Comparison of ENCODE assay signal across 14 mouse cellular contexts in genomic region chr3:50344411-50344810, GRCm38 (mm10).
DNase-seq lines count a peak whose midpoint lies in the region; ATAC-seq and TF ChIP-seq lines count a peak whose summit lies in the region.
"Had no signal": no experiment of that assay in that cellular context is flagged by ENCODE, and none has a peak within 500 bp of the region (broad histone marks: within the 10 kb centered on the region; RNA-seq: fewer than 3 reads in every experiment).

No protein-coding gene starts in this region.

- no peak for TF ChIP-seq EP300 in stomach, postnatal 0 days (optimal IDR thresholded peaks at IDR 0.05)

- WGBS in kidney, postnatal 0 days: 95% methylated on average over 1 of the region's 1 CpGs
- WGBS in stomach, embryonic 16.5 days: 80% methylated on average over 1 of the region's 1 CpGs
- 86% methylated on average over 1 of the region's 1 CpGs for WGBS in stomach, postnatal 0 days
- WGBS in heart, embryonic 10.5 days: 95% methylated on average over 1 of the region's 1 CpGs

- H3K9ac ChIP-seq in kidney, postnatal 0 days (ENCODE audit: low read depth, low read length): no peak overlapping the region
- no peak overlapping the region for H3K9ac ChIP-seq in stomach, embryonic 16.5 days (ENCODE audit: low read length)
- H3K9ac ChIP-seq in stomach, postnatal 0 days (ENCODE audit: low read length): no peak overlapping the region
- H3K9ac ChIP-seq: embryonic facial prominence, embryonic 13.5 days; liver, embryonic 12.5 days; midbrain, embryonic 15.5 days; stomach, embryonic 15.5 days had no signal

- no peaks in the 10 kb centered on the region for H3K9me3 ChIP-seq in kidney, postnatal 0 days (replicated peaks; ENCODE audit: low read length)
- H3K9me3 ChIP-seq in stomach, embryonic 16.5 days (replicated peaks; ENCODE audit: control insufficient read depth, low read length): no peaks in the 10 kb centered on the region
- H3K9me3 ChIP-seq in stomach, postnatal 0 days (ENCODE audit: control insufficient read depth, low read length): no peaks in the 10 kb centered on the region
- H3K9me3 ChIP-seq in heart, embryonic 10.5 days: no peaks in the 10 kb centered on the region
- H3K9me3 ChIP-seq: embryonic facial prominence, embryonic 13.5 days; liver, embryonic 12.5 days; midbrain, embryonic 15.5 days; stomach, embryonic 15.5 days had no signal

- no peak overlapping the region for H3K27ac ChIP-seq in kidney, postnatal 0 days
- H3K27ac ChIP-seq in stomach, embryonic 16.5 days (ENCODE audit: low read length): no peak overlapping the region
- H3K27ac ChIP-seq in stomach, postnatal 0 days (replicated peaks): no peak overlapping the region
- no peak overlapping the region for H3K27ac ChIP-seq in heart, embryonic 10.5 days
- H3K27ac ChIP-seq: embryonic facial prominence, embryonic 13.5 days; liver, embryonic 12.5 days; midbrain, embryonic 15.5 days; stomach, embryonic 15.5 days had no signal

- H3K4me3 ChIP-seq in kidney, postnatal 0 days (replicated peaks; ENCODE audit: low read depth, low read length): no peak overlapping the region
- H3K4me3 ChIP-seq in stomach, embryonic 16.5 days (replicated peaks; ENCODE audit: low read length): no peak overlapping the region
- H3K4me3 ChIP-seq in stomach, postnatal 0 days (ENCODE audit: low read depth, low read length): no peak overlapping the region
- H3K4me3 ChIP-seq in heart, embryonic 10.5 days: no peak overlapping the region
- H3K4me3 ChIP-seq: embryonic facial prominence, embryonic 13.5 days; liver, embryonic 12.5 days; midbrain, embryonic 15.5 days; stomach, embryonic 15.5 days had no signal

- no peaks in the 10 kb centered on the region for H3K27me3 ChIP-seq in kidney, postnatal 0 days (ENCODE audit: insufficient read depth, low read length)
- no peaks in the 10 kb centered on the region for H3K27me3 ChIP-seq in stomach, embryonic 16.5 days (ENCODE audit: control insufficient read depth, insufficient read depth, low read length)
- H3K27me3 ChIP-seq in stomach, postnatal 0 days (ENCODE audit: control insufficient read depth, insufficient read depth, low read length): no peaks in the 10 kb centered on the region
- H3K27me3 ChIP-seq in heart, embryonic 10.5 days (ENCODE audit: insufficient read depth, poor library complexity, severe bottlenecking): no peaks in the 10 kb centered on the region
- H3K27me3 ChIP-seq: embryonic facial prominence, embryonic 13.5 days; liver, embryonic 12.5 days; midbrain, embryonic 15.5 days; stomach, embryonic 15.5 days had no signal

- TF ChIP-seq CTCF in kidney, postnatal 0 days (IDR thresholded peaks at IDR 0.05; ENCODE audit: low read depth): no peak
- TF ChIP-seq CTCF in stomach, postnatal 0 days (IDR thresholded peaks at IDR 0.05; ENCODE audit: low read depth): no peak

- no peaks in the 10 kb centered on the region for H3K36me3 ChIP-seq in kidney, postnatal 0 days (ENCODE audit: insufficient read depth, low read length)
- H3K36me3 ChIP-seq in stomach, embryonic 16.5 days (ENCODE audit: control insufficient read depth, insufficient read depth, low read length): no peaks in the 10 kb centered on the region
- H3K36me3 ChIP-seq in stomach, postnatal 0 days (ENCODE audit: control insufficient read depth, insufficient read depth, low read length): no peaks in the 10 kb centered on the region
- no peaks in the 10 kb centered on the region for H3K36me3 ChIP-seq in heart, embryonic 10.5 days
- H3K36me3 ChIP-seq: embryonic facial prominence, embryonic 13.5 days; liver, embryonic 12.5 days; midbrain, embryonic 15.5 days; stomach, embryonic 15.5 days had no signal

- DNase-seq in cerebellum, postnatal 10 days: peak; percentile 56 to 61
- DNase-seq in cerebellum, adult 11-12 months: no peak
- peak; percentile 4 for DNase-seq in kidney, postnatal 0 days (ENCODE audit: low spot score)
- DNase-seq in kidney, adult 18-20 months: no peak
- DNase-seq in stomach, postnatal 0 days (ENCODE audit: low spot score): no peak
- peak; percentile 16 for DNase-seq in ovary, postnatal 36 days (ENCODE audit: low spot score)
- no peak for DNase-seq in heart, embryonic 10.5 days (ENCODE audit: low spot score)
- DNase-seq: kidney, adult 2 months; layer of hippocampus, adult 9-11 months had no signal

- no peak for ATAC-seq in kidney, postnatal 0 days (replicated peaks; ENCODE audit: low FRiP score, low read depth)
- peak; percentile 25; the same call in 1 of the 2 replicates for ATAC-seq in stomach, embryonic 16.5 days (ENCODE audit: insufficient read depth, low FRiP score)
- ATAC-seq in stomach, postnatal 0 days (ENCODE audit: low FRiP score, low TSS enrichment): no peak
- ATAC-seq: liver, embryonic 12.5 days; midbrain, embryonic 15.5 days had no signal

- H3K4me2 ChIP-seq in kidney, postnatal 0 days (ENCODE audit: low read length): no peak overlapping the region
- no peak overlapping the region for H3K4me2 ChIP-seq in stomach, embryonic 16.5 days (ENCODE audit: low read depth, low read length)
- H3K4me2 ChIP-seq in stomach, postnatal 0 days (replicated peaks; ENCODE audit: low read depth): no peak overlapping the region
- H3K4me2 ChIP-seq: embryonic facial prominence, embryonic 13.5 days; liver, embryonic 12.5 days; midbrain, embryonic 15.5 days; stomach, embryonic 15.5 days had no signal

- no peaks in the 10 kb centered on the region for H3K4me1 ChIP-seq in kidney, postnatal 0 days (replicated peaks; ENCODE audit: insufficient read depth, low read length)
- no peaks in the 10 kb centered on the region for H3K4me1 ChIP-seq in stomach, embryonic 16.5 days (ENCODE audit: control insufficient read depth, insufficient read depth, low read length)
- H3K4me1 ChIP-seq in stomach, postnatal 0 days (replicated peaks; ENCODE audit: control insufficient read depth, insufficient read depth): no peaks in the 10 kb centered on the region
- no peaks in the 10 kb centered on the region for H3K4me1 ChIP-seq in heart, embryonic 10.5 days
- H3K4me1 ChIP-seq: embryonic facial prominence, embryonic 13.5 days; liver, embryonic 12.5 days; midbrain, embryonic 15.5 days; stomach, embryonic 15.5 days had no signal

Comparison
In these comparisons a context has a peak if more than half of its experiments do, and no peak if none do; other contexts are left out.
1. DNase-seq: peak in cerebellum, postnatal 10 days (2 of 2), kidney, postnatal 0 days (single experiment) and ovary, postnatal 36 days (single experiment); none in cerebellum, adult 11-12 months (single experiment), kidney, adult 18-20 months (single experiment), stomach, postnatal 0 days (single experiment) and heart, embryonic 10.5 days (single experiment).